Mouse (Mus musculus) stomach, embryonic 16.5 days (tissue): ENCODE results near the gene Gls. TPM values are rescaled to one million over a fixed set of nuclear protein-coding genes. Genes with fewer than 3 reads are reported as not detected.
A peak's percentile ranks its signal among the peaks of the same experiment; 100 is the strongest.

Experiments
- ATAC-seq: fragments of 200-750 bp; cut with Nextera tagmentation; 2 replicates; pipeline ENCODE4 v1.8.0; 2017; ENCODE audit warnings: moderate number of reproducible peaks, moderate TSS enrichment; ENCODE audit not compliant: insufficient read depth, low FRiP score
- H3K27ac ChIP-seq: fragments of 300-500 bp; sonication (generic); 2 replicates; pipeline ENCODE4 v1.5.1; 2014; ENCODE audit warnings: low read length
- H3K27me3 ChIP-seq: fragments of 300-500 bp; sonication (generic); 2 replicates; pipeline ENCODE4 v1.6.1; 2014; ENCODE audit warnings: low read length, control low read depth, mixed read lengths; ENCODE audit not compliant: control insufficient read depth, insufficient read depth
- H3K36me3 ChIP-seq: fragments of 300-500 bp; sonication (generic); 2 replicates; pipeline ENCODE4 v1.6.1; 2014; ENCODE audit warnings: low read length; ENCODE audit not compliant: control insufficient read depth, insufficient read depth
- H3K4me1 ChIP-seq: fragments of 300-500 bp; sonication (generic); 2 replicates; pipeline ENCODE4 v1.6.1; 2014; ENCODE audit warnings: low read length, control low read depth, mixed read lengths; ENCODE audit not compliant: control insufficient read depth, insufficient read depth
- H3K4me2 ChIP-seq: fragments of 300-500 bp; sonication (generic); 2 replicates; pipeline ENCODE4 v1.6.1; 2014; ENCODE audit warnings: low read depth, low read length, mixed read lengths
- H3K4me3 ChIP-seq: fragments of 300-500 bp; sonication (generic); replicated peaks from 2 replicates; pipeline ENCODE4 v1.5.1; 2014; ENCODE audit warnings: mild to moderate bottlenecking, low read length
- H3K9ac ChIP-seq: fragments of 300-500 bp; sonication (generic); 2 replicates; pipeline ENCODE4 v1.6.1; 2014; ENCODE audit warnings: low read length
- H3K9me3 ChIP-seq: fragments of 300-500 bp; sonication (generic); replicated peaks from 2 replicates; pipeline ENCODE4 v1.6.1; 2016; ENCODE audit warnings: low read length, control low read depth; ENCODE audit not compliant: control insufficient read depth
- whole genome bisulfite sequencing: fragments of 180-500 bp; shearing (Covaris S2); extraction: QIAGEN DNeasy Blood & Tissue Kit; methylation state at CpG from one replicate; pipeline ENCODE4 v1.1.7; 2014; 5-methylcytosine and 5-hydroxymethylcytosine counted together
- polyA plus RNA-seq: library from polyadenylated mRNA; unstranded; fragments of >200 nt; fragmentation: Nextera tagmentation; extraction: Ambion mirVana; gene quantifications from 2 replicates; pipeline ENCODE4 v1.2.1, GENCODE M21; 2015

Gene Gls
- polyA plus RNA-seq, 1 experiment from 2014 or later: 19.0 TPM

GRCm38 (mm10) chr1:52151166-52151565 lies 81.9 kb downstream of the Gls start:
- Histone ChIP-seq H3K9me3 (no peaks in the 10 kb centered on the region), H3K36me3 (0 out of 2 replicates have a peak, but pooled peaks cover 4% of the 10 kb centered on the region), H3K27me3 (no peaks in the 10 kb centered on the region), H3K4me2 (no peak overlapping the region), H3K9ac (no peak overlapping the region), H3K4me3 (no peak overlapping the region), H3K4me1 (peaks cover 14% of the 10 kb centered on the region), H3K27ac (no peak overlapping the region)
- no peak for ATAC-seq
- WGBS: 84% methylated on average over 5 of the region's 5 CpGs

- 30% methylated on average over 11 of the region's 11 CpGs for WGBS
- peak; percentile 59; the same call in 1 of the 2 replicates for ATAC-seq
- Histone ChIP-seq H3K9ac (no peak overlapping the region), H3K9me3 (no peaks in the 10 kb centered on the region), H3K36me3 (0 out of 2 replicates have a peak, but pooled peaks cover 4% of the 10 kb centered on the region), H3K4me2 (no peak overlapping the region), H3K27me3 (no peaks in the 10 kb centered on the region), H3K27ac (no peak overlapping the region), H3K4me1 (peaks cover 14% of the 10 kb centered on the region), H3K4me3 (no peak overlapping the region)
Measured at GRCm38 (mm10) chr1:52150676-52151075, 82.4 kb downstream of the Gls start.

GRCm38 (mm10) chr1:52149934-52150346 lies 83.1 kb downstream of the Gls start:
- no peak overlapping the region for H3K27ac ChIP-seq
- 34% methylated on average over 9 of the region's 9 CpGs for WGBS
- H3K36me3 ChIP-seq: 0 out of 2 replicates have a peak, but pooled peaks cover 4% of the 10 kb centered on the region
- no peaks in the 10 kb centered on the region for H3K9me3 ChIP-seq
- H3K4me2 ChIP-seq: peak overlapping the region; percentile 22; the same call in 1 of the 2 replicates
- ATAC-seq: peak; percentile 30
- no peaks in the 10 kb centered on the region for H3K27me3 ChIP-seq
- H3K4me1 ChIP-seq: peaks cover 14% of the 10 kb centered on the region
- no peak overlapping the region for H3K9ac ChIP-seq
- no peak overlapping the region for H3K4me3 ChIP-seq

GRCm38 (mm10) chr1:52148696-52149095 lies 84.3 kb downstream of the Gls start:
- Histone ChIP-seq H3K9me3 (no peaks in the 10 kb centered on the region), H3K4me3 (no peak overlapping the region), H3K36me3 (0 out of 2 replicates have a peak, but pooled peaks cover 4% of the 10 kb centered on the region), H3K9ac (no peak overlapping the region), H3K27me3 (no peaks in the 10 kb centered on the region), H3K27ac (no peak overlapping the region), H3K4me2 (no peak overlapping the region), H3K4me1 (peaks cover 14% of the 10 kb centered on the region)
- 76% methylated on average over 7 of the region's 7 CpGs for WGBS
- no peak for ATAC-seq

GRCm38 (mm10) chr1:52148178-52148577 lies 84.9 kb downstream of the Gls start:
- no peak overlapping the region for H3K4me3 ChIP-seq
- peaks cover 14% of the 10 kb centered on the region for H3K4me1 ChIP-seq
- no peak for ATAC-seq
- H3K36me3 ChIP-seq: 0 out of 2 replicates have a peak, but pooled peaks cover 4% of the 10 kb centered on the region
- WGBS: 75% methylated on average over 7 of the region's 7 CpGs
- H3K9me3 ChIP-seq: no peaks in the 10 kb centered on the region
- H3K9ac ChIP-seq: no peak overlapping the region
- no peaks in the 10 kb centered on the region for H3K27me3 ChIP-seq
- no peak overlapping the region for H3K27ac ChIP-seq
- no peak overlapping the region for H3K4me2 ChIP-seq

GRCm38 (mm10) chr1:52147431-52147830 lies 85.6 kb downstream of the Gls start:
- 85% methylated on average over 2 of the region's 2 CpGs for WGBS
- Histone ChIP-seq H3K9ac (no peak overlapping the region), H3K27me3 (no peaks in the 10 kb centered on the region), H3K36me3 (0 out of 2 replicates have a peak, but pooled peaks cover 4% of the 10 kb centered on the region), H3K4me1 (peaks cover 16% of the 10 kb centered on the region), H3K4me2 (no peak overlapping the region), H3K27ac (no peak overlapping the region), H3K9me3 (no peaks in the 10 kb centered on the region), H3K4me3 (no peak overlapping the region)
- no peak for ATAC-seq

- Histone ChIP-seq H3K27ac (no peak overlapping the region), H3K4me2 (no peak overlapping the region), H3K27me3 (no peaks in the 10 kb centered on the region), H3K9ac (no peak overlapping the region), H3K4me3 (no peak overlapping the region), H3K36me3 (no peaks in the 10 kb centered on the region), H3K4me1 (peaks cover 16% of the 10 kb centered on the region), H3K9me3 (no peaks in the 10 kb centered on the region)
- WGBS: 55% methylated on average over 12 of the region's 12 CpGs
- ATAC-seq: peak; percentile 31; the same call in 1 of the 2 replicates
Measured at GRCm38 (mm10) chr1:52146214-52146970, 86.6 kb downstream of the Gls start.

- no peaks in the 10 kb centered on the region for H3K27me3 ChIP-seq
- no peak overlapping the region for H3K27ac ChIP-seq
- no peak overlapping the region for H3K9ac ChIP-seq
- H3K36me3 ChIP-seq: no peaks in the 10 kb centered on the region
- no peak overlapping the region for H3K4me2 ChIP-seq
- H3K4me3 ChIP-seq: no peak overlapping the region
- no peaks in the 10 kb centered on the region for H3K9me3 ChIP-seq
- no peak for ATAC-seq
- peaks cover 4% of the 10 kb centered on the region for H3K4me1 ChIP-seq
- 68% methylated on average over 10 of the region's 10 CpGs for WGBS
Measured at GRCm38 (mm10) chr1:52144907-52145306, 88.1 kb downstream of the Gls start.

GRCm38 (mm10) chr1:52143596-52144156 lies 89.4 kb downstream of the Gls start:
- Histone ChIP-seq H3K36me3 (no peaks in the 10 kb centered on the region), H3K9ac (no peak overlapping the region), H3K4me2 (no peak overlapping the region), H3K4me3 (no peak overlapping the region), H3K27me3 (no peaks in the 10 kb centered on the region), H3K9me3 (no peaks in the 10 kb centered on the region), H3K4me1 (peaks cover 3% of the 10 kb centered on the region; the same call in 1 of the 2 replicates), H3K27ac (no peak overlapping the region)
- WGBS: 83% methylated on average over 7 of the region's 7 CpGs
- no peak for ATAC-seq
